Mouse (Mus musculus): ENCODE results near the gene Iqch. TPM values are rescaled to one million over a fixed set of nuclear protein-coding genes. Genes with fewer than 3 reads are reported as not detected.

Iqch gene
- polyA plus RNA-seq, 1 experiment from 2014 or later = not detected

- 67% methylated on average over 7 of the region's 7 CpGs for WGBS
- no peak overlapping the region for H3K4me2 ChIP-seq (replicated peaks; ENCODE audit: low read depth, low read length)
Observed at GRCm38 (mm10) chr9:63636113-63636512, 33.8 kb upstream of the Iqch start.

GRCm38 (mm10) chr9:63633334-63633733 is 31.0 kb upstream of the Iqch start:
- Histone ChIP-seq H3K36me3 (ENCODE audit: insufficient read depth, low read length) (peaks cover 10% of the 10 kb centered on the region), H3K4me2 (replicated peaks; ENCODE audit: low read depth, low read length) (no peak overlapping the region), H3K4me1 (ENCODE audit: insufficient read depth, low read length) (no peaks in the 10 kb centered on the region), H3K9ac (replicated peaks; ENCODE audit: low read length) (no peak overlapping the region), H3K27me3 (ENCODE audit: insufficient read depth, low read length) (no peaks in the 10 kb centered on the region), H3K9me3 (ENCODE audit: low read length) (no peaks in the 10 kb centered on the region), H3K27ac (ENCODE audit: low read length) (no peak overlapping the region), H3K4me3 (ENCODE audit: low read length) (no peak overlapping the region)
- no peak for ATAC-seq (ENCODE audit: low FRiP score, low TSS enrichment)
- 85% methylated on average over 7 of the region's 7 CpGs for WGBS

More at GRCm38 (mm10) chr9:63636113-63636512, 33.8 kb upstream of the Iqch start:
- Histone ChIP-seq H3K9ac (replicated peaks; ENCODE audit: low read length) (no peak overlapping the region), H3K4me1 (ENCODE audit: insufficient read depth, low read length) (no peaks in the 10 kb centered on the region), H3K27me3 (ENCODE audit: insufficient read depth, low read length) (no peaks in the 10 kb centered on the region), H3K9me3 (ENCODE audit: low read length) (no peaks in the 10 kb centered on the region), H3K36me3 (ENCODE audit: insufficient read depth, low read length) (peaks cover 3% of the 10 kb centered on the region; the same call in 1 of the 2 replicates), H3K27ac (ENCODE audit: low read length) (no peak overlapping the region), H3K4me3 (ENCODE audit: low read length) (no peak overlapping the region)
- no peak for ATAC-seq (ENCODE audit: low FRiP score, low TSS enrichment)

GRCm38 (mm10) chr9:63632924-63633323 is 30.6 kb upstream of the Iqch start:
- H3K9me3 ChIP-seq (ENCODE audit: low read length) = no peaks in the 10 kb centered on the region
- ATAC-seq (ENCODE audit: low FRiP score, low TSS enrichment) = no peak
- no peak overlapping the region for H3K9ac ChIP-seq (replicated peaks; ENCODE audit: low read length)
- no peak overlapping the region for H3K4me3 ChIP-seq (ENCODE audit: low read length)
- H3K27ac ChIP-seq (ENCODE audit: low read length) = no peak overlapping the region
- H3K4me2 ChIP-seq (replicated peaks; ENCODE audit: low read depth, low read length) = no peak overlapping the region
- no peaks in the 10 kb centered on the region for H3K27me3 ChIP-seq (ENCODE audit: insufficient read depth, low read length)
- H3K36me3 ChIP-seq (ENCODE audit: insufficient read depth, low read length) = peaks cover 10% of the 10 kb centered on the region
- H3K4me1 ChIP-seq (ENCODE audit: insufficient read depth, low read length) = no peaks in the 10 kb centered on the region
- WGBS = 80% methylated on average over 11 of the region's 11 CpGs

GRCm38 (mm10) chr9:63632045-63632444 is 29.8 kb upstream of the Iqch start:
- H3K9ac ChIP-seq (replicated peaks; ENCODE audit: low read length) = no peak overlapping the region
- no peak overlapping the region for H3K27ac ChIP-seq (ENCODE audit: low read length)
- H3K4me2 ChIP-seq (replicated peaks; ENCODE audit: low read depth, low read length) = no peak overlapping the region
- no peaks in the 10 kb centered on the region for H3K4me1 ChIP-seq (ENCODE audit: insufficient read depth, low read length)
- 91% methylated on average over 4 of the region's 4 CpGs for WGBS
- ATAC-seq (ENCODE audit: low FRiP score, low TSS enrichment) = no peak
- peaks cover 10% of the 10 kb centered on the region for H3K36me3 ChIP-seq (ENCODE audit: insufficient read depth, low read length)
- no peaks in the 10 kb centered on the region for H3K27me3 ChIP-seq (ENCODE audit: insufficient read depth, low read length)
- no peaks in the 10 kb centered on the region for H3K9me3 ChIP-seq (ENCODE audit: low read length)
- no peak overlapping the region for H3K4me3 ChIP-seq (ENCODE audit: low read length)

- 91% methylated on average over 9 of the region's 9 CpGs for WGBS
- no peaks in the 10 kb centered on the region for H3K4me1 ChIP-seq (ENCODE audit: insufficient read depth, low read length)
- ATAC-seq (ENCODE audit: low FRiP score, low TSS enrichment) = no peak
Observed at GRCm38 (mm10) chr9:63625090-63625756, 22.9 kb upstream of the Iqch start.

GRCm38 (mm10) chr9:63623895-63624569 is 21.7 kb upstream of the Iqch start:
- Histone ChIP-seq H3K9me3 (ENCODE audit: low read length) (no peaks in the 10 kb centered on the region), H3K9ac (replicated peaks; ENCODE audit: low read length) (no peak overlapping the region), H3K4me2 (replicated peaks; ENCODE audit: low read depth, low read length) (no peak overlapping the region), H3K27me3 (ENCODE audit: insufficient read depth, low read length) (no peaks in the 10 kb centered on the region), H3K4me1 (ENCODE audit: insufficient read depth, low read length) (no peaks in the 10 kb centered on the region), H3K36me3 (ENCODE audit: insufficient read depth, low read length) (peaks cover 12% of the 10 kb centered on the region), H3K27ac (ENCODE audit: low read length) (no peak overlapping the region), H3K4me3 (ENCODE audit: low read length) (no peak overlapping the region)
- ATAC-seq (ENCODE audit: low FRiP score, low TSS enrichment) = no peak
- WGBS = 76% methylated on average over 15 of the region's 15 CpGs

More at GRCm38 (mm10) chr9:63625090-63625756, 22.9 kb upstream of the Iqch start:
- peaks cover 13% of the 10 kb centered on the region for H3K36me3 ChIP-seq (ENCODE audit: insufficient read depth, low read length)
- H3K4me2 ChIP-seq (replicated peaks; ENCODE audit: low read depth, low read length) = no peak overlapping the region
- H3K27me3 ChIP-seq (ENCODE audit: insufficient read depth, low read length) = no peaks in the 10 kb centered on the region
- H3K9me3 ChIP-seq (ENCODE audit: low read length) = no peaks in the 10 kb centered on the region
- H3K27ac ChIP-seq (ENCODE audit: low read length) = no peak overlapping the region
- no peak overlapping the region for H3K9ac ChIP-seq (replicated peaks; ENCODE audit: low read length)
- no peak overlapping the region for H3K4me3 ChIP-seq (ENCODE audit: low read length)

GRCm38 (mm10) chr9:63617967-63618366 is 15.7 kb upstream of the Iqch start:
- no peaks in the 10 kb centered on the region for H3K9me3 ChIP-seq (ENCODE audit: low read length)
- whole genome bisulfite sequencing = 91% methylated on average over 2 of the region's 2 CpGs
- peaks cover 32% of the 10 kb centered on the region for H3K36me3 ChIP-seq (ENCODE audit: insufficient read depth, low read length)
- no peaks in the 10 kb centered on the region for H3K27me3 ChIP-seq (ENCODE audit: insufficient read depth, low read length)
- H3K4me3 ChIP-seq (ENCODE audit: low read length) = no peak overlapping the region
- H3K9ac ChIP-seq (replicated peaks; ENCODE audit: low read length) = no peak overlapping the region
- peaks cover 8% of the 10 kb centered on the region for H3K4me1 ChIP-seq (ENCODE audit: insufficient read depth, low read length)
- no peak for ATAC-seq (ENCODE audit: low FRiP score, low TSS enrichment)
- H3K4me2 ChIP-seq (replicated peaks; ENCODE audit: low read depth, low read length) = no peak overlapping the region
- H3K27ac ChIP-seq (ENCODE audit: low read length) = no peak overlapping the region

- no peak overlapping the region for H3K27ac ChIP-seq (ENCODE audit: low read length)
- no peak for ATAC-seq (ENCODE audit: low FRiP score, low TSS enrichment)
Observed at GRCm38 (mm10) chr9:63614018-63614985, 12.0 kb upstream of the Iqch start.

GRCm38 (mm10) chr9:63613569-63613968 is 11.3 kb upstream of the Iqch start:
- no peaks in the 10 kb centered on the region for H3K9me3 ChIP-seq (ENCODE audit: low read length)
- no peak overlapping the region for H3K4me2 ChIP-seq (replicated peaks; ENCODE audit: low read depth, low read length)
- ATAC-seq (ENCODE audit: low FRiP score, low TSS enrichment) = no peak
- WGBS = 38% methylated on average over 1 of the region's 1 CpGs
- H3K27ac ChIP-seq (ENCODE audit: low read length) = no peak overlapping the region
- no peak overlapping the region for H3K4me3 ChIP-seq (ENCODE audit: low read length)
- peaks cover 17% of the 10 kb centered on the region for H3K36me3 ChIP-seq (ENCODE audit: insufficient read depth, low read length)
- no peak overlapping the region for H3K9ac ChIP-seq (replicated peaks; ENCODE audit: low read length)
- H3K4me1 ChIP-seq (ENCODE audit: insufficient read depth, low read length) = peaks cover 39% of the 10 kb centered on the region
- H3K27me3 ChIP-seq (ENCODE audit: insufficient read depth, low read length) = no peaks in the 10 kb centered on the region

More at GRCm38 (mm10) chr9:63614018-63614985, 12.0 kb upstream of the Iqch start:
- Histone ChIP-seq H3K27me3 (ENCODE audit: insufficient read depth, low read length) (no peaks in the 10 kb centered on the region), H3K9ac (replicated peaks; ENCODE audit: low read length) (no peak overlapping the region), H3K36me3 (ENCODE audit: insufficient read depth, low read length) (peaks cover 20% of the 10 kb centered on the region), H3K4me2 (replicated peaks; ENCODE audit: low read depth, low read length) (no peak overlapping the region), H3K9me3 (ENCODE audit: low read length) (no peaks in the 10 kb centered on the region), H3K4me1 (ENCODE audit: insufficient read depth, low read length) (peaks cover 39% of the 10 kb centered on the region), H3K4me3 (ENCODE audit: low read length) (no peak overlapping the region)
- WGBS = 73% methylated on average over 11 of the region's 11 CpGs

Data from kidney, embryonic 16.5 days (tissue).